ENCODE assay signal across 8 mouse cellular contexts in the genomic region with DNA sequence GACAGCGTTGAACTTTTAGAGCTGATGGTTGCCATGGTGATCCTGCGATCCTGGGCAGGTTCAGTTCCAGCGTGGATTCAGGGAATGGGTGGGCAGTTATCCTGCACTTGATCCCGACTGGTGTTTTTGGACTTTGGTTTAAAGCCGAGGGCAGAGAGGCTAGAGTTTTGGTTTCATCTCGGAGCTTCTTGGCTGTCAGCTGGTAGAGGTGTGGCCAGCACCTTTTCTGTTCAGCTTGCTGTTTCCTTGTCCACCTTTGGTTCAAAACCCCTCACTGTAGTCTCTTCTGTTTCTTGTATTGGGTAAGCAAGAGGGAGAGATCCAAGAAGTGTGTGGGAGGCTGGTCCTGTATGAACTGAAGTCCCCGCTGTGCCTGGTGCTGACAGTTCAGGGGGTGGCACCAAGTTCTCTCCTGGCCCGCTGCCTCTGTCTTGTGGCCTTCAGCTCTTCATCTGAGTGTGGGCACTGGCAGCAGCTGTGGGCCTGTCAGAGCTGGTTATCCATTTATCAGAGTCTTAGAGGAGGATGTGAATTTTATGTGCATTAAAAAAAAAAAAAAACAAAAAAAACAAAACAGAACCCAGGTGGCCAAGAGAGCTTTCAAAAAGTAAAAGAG.
DNase-seq lines count a peak whose midpoint lies in the region; ATAC-seq and TF ChIP-seq lines count a peak whose summit lies in the region.

No protein-coding gene starts in this region.

- peak overlapping the region; percentile 40; the same call in 1 of the 2 replicates for H3K4me2 ChIP-seq in liver, postnatal 0 days (ENCODE audit: low read depth, low read length)

- WGBS in liver, postnatal 0 days (ENCODE audit: insufficient replicate concordance): 56% methylated on average over 8 of the region's 8 CpGs

- no peak for TF ChIP-seq CTCF in liver, postnatal 0 days (IDR thresholded peaks at IDR 0.05; ENCODE audit: low read depth)

- no peak for TF ChIP-seq EP300 in liver, postnatal 0 days (IDR thresholded peaks at IDR 0.05; ENCODE audit: low read depth)

- peaks cover 14% of the 10 kb centered on the region for H3K4me1 ChIP-seq in liver, postnatal 0 days (ENCODE audit: insufficient read depth)

- H3K27ac ChIP-seq in liver, postnatal 0 days (ENCODE audit: low read depth): 0 out of 2 replicates have a peak overlapping the region, but pooled peaks have one; percentile 13

- H3K4me3 ChIP-seq in liver, postnatal 0 days (ENCODE audit: low read depth, low read length): no peak overlapping the region

- H3K9me3 ChIP-seq in liver, postnatal 0 days (ENCODE audit: low read length): no peaks in the 10 kb centered on the region

- DNase-seq in gastrocnemius, adult 18-20 months (ENCODE audit: low spot score): peak; percentile 23
- no peak for DNase-seq in gastrocnemius, postnatal 4 days (ENCODE audit: low spot score in 2 of 2)
- DNase-seq in ovary, adult 18-20 months (ENCODE audit: low spot score): peak; percentile 37
- no peak for DNase-seq in ovary, postnatal 10 days (ENCODE audit: low spot score)
- peak; percentile 45 for DNase-seq in heart, postnatal 4 days
- DNase-seq in liver, postnatal 0 days: no peak
- no peak for DNase-seq in spleen, postnatal 4 days (ENCODE audit: low spot score in 2 of 2)
- DNase-seq in urinary bladder, adult 2 months (ENCODE audit: low spot score): no peak

- no peaks in the 10 kb centered on the region for H3K36me3 ChIP-seq in liver, postnatal 0 days (replicated peaks; ENCODE audit: insufficient read depth, low read length)

- no peak overlapping the region for H3K9ac ChIP-seq in liver, postnatal 0 days (replicated peaks)

- no peak for ATAC-seq in liver, postnatal 0 days

- H3K27me3 ChIP-seq in liver, postnatal 0 days (ENCODE audit: insufficient read depth, low read length): no peaks in the 10 kb centered on the region

Comparison
In these comparisons a context has a peak if more than half of its experiments do, and no peak if none do; other contexts are left out.
1. DNase-seq: peak in gastrocnemius, adult 18-20 months (single experiment), ovary, adult 18-20 months (single experiment) and heart, postnatal 4 days (single experiment); none in gastrocnemius, postnatal 4 days (0 of 2), ovary, postnatal 10 days (single experiment), liver, postnatal 0 days (single experiment), spleen, postnatal 4 days (0 of 2) and urinary bladder, adult 2 months (single experiment).